Mouse (Mus musculus) megakaryocyte, embryonic 14.5 days (primary cell): ENCODE data around the gene Shcbp1l. TPM values are rescaled to one million over a fixed set of nuclear protein-coding genes. Genes with fewer than 3 reads are reported as not detected.

Source experiments
- H3K27me3 ChIP-seq: replicated peaks from 2 replicates; pipeline ENCODE3; 2012; ENCODE audit warnings: inconsistent platforms
- H3K36me3 ChIP-seq: replicated peaks from 2 replicates; pipeline ENCODE3; 2012; ENCODE audit warnings: low read length, inconsistent platforms, mixed read lengths
- H3K4me1 ChIP-seq: 2 replicates; pipeline ENCODE4 v1.6.1; 2012; ENCODE audit warnings: inconsistent platforms
- H3K4me3 ChIP-seq: replicated peaks from 2 replicates; pipeline ENCODE3; 2012; ENCODE audit warnings: moderate library complexity, mild to moderate bottlenecking, inconsistent platforms
- H3K9me3 ChIP-seq: 2 replicates; pipeline ENCODE4 v1.6.1; 2012; ENCODE audit warnings: inconsistent platforms
- FLI1 ChIP-seq: IDR thresholded peaks from 2 replicates; pipeline ENCODE4 v1.6.1; 2012; ENCODE audit warnings: low read length, inconsistent platforms, mixed read lengths
- GATA1 ChIP-seq: IDR thresholded peaks from 3 replicates; pipeline ENCODE4 v1.6.1; 2012; ENCODE audit warnings: mixed read lengths, low read length, inconsistent platforms, borderline replicate concordance
- polyA plus RNA-seq: library from polyadenylated mRNA; stranded (reverse); fragments of >175 nt; gene quantifications from 2 replicates; pipeline ENCODE4 v1.2.3, GENCODE M21; 2012; ENCODE audit warnings: low replicate concordance; ENCODE audit not compliant: insufficient read depth

Shcbp1l gene
- polyA plus RNA-seq, 1 experiment, result not detected

DNA sequence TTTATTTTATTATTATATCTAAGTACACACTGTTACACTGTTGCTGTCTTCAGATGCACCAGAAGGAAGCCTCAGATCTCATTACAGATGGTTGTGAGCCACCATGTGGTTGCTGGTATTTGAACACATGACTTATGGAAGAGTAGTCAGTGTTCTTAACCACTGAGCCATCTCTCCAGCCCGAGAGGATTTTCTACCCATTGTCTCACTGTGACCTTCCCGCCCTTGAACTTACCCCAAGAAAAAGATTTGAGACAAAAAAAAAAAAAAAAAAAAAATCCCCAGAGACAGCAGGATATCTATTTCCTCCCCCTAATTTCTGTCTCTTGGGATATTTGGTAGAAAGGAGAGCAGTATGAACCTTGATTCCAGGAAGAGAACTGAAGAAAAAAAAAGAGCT is 64.6 kb downstream of the Shcbp1l start:
- no peak overlapping the region for H3K4me3 ChIP-seq
- peaks cover 48% of the 10 kb centered on the region for H3K4me1 ChIP-seq
- H3K9me3 ChIP-seq, result no peaks in the 10 kb centered on the region
- no peaks in the 10 kb centered on the region for H3K27me3 ChIP-seq
- TF ChIP-seq FLI1 (no peak), GATA1 (no peak)
- H3K36me3 ChIP-seq, result no peaks in the 10 kb centered on the region

DNA sequence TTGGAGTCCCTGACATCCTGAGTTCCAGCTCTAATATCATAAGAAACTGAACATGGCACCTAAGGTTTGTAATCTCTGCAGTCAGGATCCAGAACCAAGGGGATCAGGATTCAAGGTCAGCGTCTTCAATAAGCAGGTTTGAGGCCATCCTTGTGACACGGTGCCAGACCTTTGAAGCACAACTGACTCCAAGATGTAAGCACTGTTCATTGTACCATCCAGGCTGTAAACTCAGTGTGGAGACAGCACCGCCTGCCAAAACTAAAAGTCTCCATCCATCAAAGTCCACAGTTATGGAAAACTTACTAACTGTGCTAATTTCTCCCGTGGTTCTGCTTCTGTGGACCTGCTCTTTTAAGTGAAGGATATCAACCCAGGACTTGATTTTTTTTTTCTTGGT is 65.0 kb downstream of the Shcbp1l start:
- no peaks in the 10 kb centered on the region for H3K27me3 ChIP-seq
- H3K4me1 ChIP-seq, result peaks cover 44% of the 10 kb centered on the region
- no peaks in the 10 kb centered on the region for H3K36me3 ChIP-seq
- TF ChIP-seq FLI1 (no peak), GATA1 (no peak)
- H3K4me3 ChIP-seq, result no peak overlapping the region
- H3K9me3 ChIP-seq, result no peaks in the 10 kb centered on the region

DNA sequence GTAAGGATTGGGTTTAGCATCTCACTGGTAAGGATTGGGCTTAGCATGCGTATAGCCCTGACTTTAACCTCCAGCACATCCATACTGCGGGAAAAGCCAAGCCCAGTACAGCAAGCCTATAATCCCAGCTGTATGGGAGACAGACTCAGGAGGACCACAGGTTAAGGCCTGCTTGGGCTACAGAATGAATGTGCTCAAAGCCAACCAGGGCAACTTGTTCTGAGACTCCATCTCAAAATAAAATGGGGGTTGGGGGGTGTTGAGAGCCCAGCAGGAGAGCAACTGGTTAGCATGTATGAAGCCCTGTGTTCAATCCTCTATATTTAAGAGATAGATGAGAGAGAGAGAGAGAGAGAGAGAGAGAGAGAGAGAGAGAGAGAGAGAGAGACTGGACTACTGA is 66.4 kb downstream of the Shcbp1l start:
- no peaks in the 10 kb centered on the region for H3K36me3 ChIP-seq
- no peaks in the 10 kb centered on the region for H3K9me3 ChIP-seq
- H3K4me3 ChIP-seq, result no peak overlapping the region
- H3K4me1 ChIP-seq, result peaks cover 36% of the 10 kb centered on the region
- TF ChIP-seq FLI1, result no peak
- no peaks in the 10 kb centered on the region for H3K27me3 ChIP-seq

DNA sequence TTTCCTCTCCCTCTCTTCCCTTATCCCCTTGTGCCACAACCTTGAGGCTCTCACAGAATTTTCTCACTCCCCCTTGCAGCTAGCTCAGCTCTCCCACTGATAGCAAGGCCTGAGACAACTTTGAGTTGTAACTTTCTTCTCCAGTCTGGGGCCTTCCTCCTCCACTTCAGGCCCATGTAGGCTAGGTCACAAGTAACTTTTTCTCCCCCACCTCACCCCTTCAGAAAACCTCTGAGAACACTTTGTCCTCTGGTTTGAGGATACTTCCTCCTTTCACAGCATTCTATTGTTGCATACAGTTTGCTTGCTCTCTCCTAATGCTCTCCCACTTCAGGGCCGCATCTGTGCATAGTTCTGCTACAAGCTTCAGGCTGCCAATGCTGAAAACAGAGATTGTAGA is 66.9 kb downstream of the Shcbp1l start:
- Histone ChIP-seq H3K27me3 (no peaks in the 10 kb centered on the region), H3K9me3 (no peaks in the 10 kb centered on the region), H3K4me3 (no peak overlapping the region), H3K36me3 (no peaks in the 10 kb centered on the region), H3K4me1 (peaks cover 36% of the 10 kb centered on the region)
- TF ChIP-seq FLI1 (no peak), GATA1 (no peak)

DNA sequence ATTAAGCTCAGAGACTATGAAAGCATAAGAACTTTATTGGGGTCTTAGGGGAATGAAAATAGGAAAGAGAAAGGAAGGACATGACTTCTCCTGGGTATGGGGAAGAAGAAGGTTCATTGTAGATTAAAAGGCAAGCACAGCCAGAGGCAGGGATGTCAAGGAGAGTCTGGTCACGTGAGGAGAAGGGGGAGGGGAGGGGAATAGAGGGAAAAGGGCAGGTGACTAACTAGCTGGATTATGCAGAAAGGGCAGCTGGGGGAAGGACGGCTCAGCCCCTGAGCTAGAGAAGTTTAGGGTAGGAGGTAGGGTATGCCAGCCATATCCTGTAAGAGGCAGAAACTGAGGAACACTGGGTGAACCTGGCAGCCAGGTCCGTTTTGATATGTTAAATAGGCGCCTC is 68.4 kb downstream of the Shcbp1l start:
- Histone ChIP-seq H3K27me3 (no peaks in the 10 kb centered on the region), H3K4me1 (peaks cover 29% of the 10 kb centered on the region), H3K4me3 (peak overlapping the region; percentile 4), H3K9me3 (no peaks in the 10 kb centered on the region), H3K36me3 (no peaks in the 10 kb centered on the region)
- TF ChIP-seq FLI1 (no peak), GATA1 (no peak)

DNA sequence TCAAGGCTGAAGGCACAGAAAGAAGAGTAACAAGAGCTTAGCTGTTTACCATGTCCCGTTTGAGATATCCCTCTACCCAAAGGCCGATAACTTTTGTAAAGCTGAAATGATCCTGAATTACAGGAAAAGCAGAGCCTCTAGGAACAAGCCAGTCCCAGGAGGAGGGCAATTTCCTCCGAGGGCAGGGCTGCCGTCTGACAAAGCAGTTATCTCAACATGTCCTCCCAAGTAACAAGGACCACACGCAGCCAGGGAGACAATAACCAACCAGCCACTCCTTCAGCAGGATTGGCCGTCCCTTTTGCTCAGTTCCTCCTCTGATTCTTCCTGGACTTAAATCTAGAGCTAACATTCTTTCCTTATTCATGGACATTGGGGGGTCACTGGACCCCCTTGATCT is 69.0 kb downstream of the Shcbp1l start:
- Histone ChIP-seq H3K4me3 (peak overlapping the region; percentile 38), H3K36me3 (no peaks in the 10 kb centered on the region), H3K9me3 (no peaks in the 10 kb centered on the region), H3K4me1 (peaks cover 23% of the 10 kb centered on the region), H3K27me3 (no peaks in the 10 kb centered on the region)
- TF ChIP-seq FLI1 (no peak), GATA1 (no peak)

DNA sequence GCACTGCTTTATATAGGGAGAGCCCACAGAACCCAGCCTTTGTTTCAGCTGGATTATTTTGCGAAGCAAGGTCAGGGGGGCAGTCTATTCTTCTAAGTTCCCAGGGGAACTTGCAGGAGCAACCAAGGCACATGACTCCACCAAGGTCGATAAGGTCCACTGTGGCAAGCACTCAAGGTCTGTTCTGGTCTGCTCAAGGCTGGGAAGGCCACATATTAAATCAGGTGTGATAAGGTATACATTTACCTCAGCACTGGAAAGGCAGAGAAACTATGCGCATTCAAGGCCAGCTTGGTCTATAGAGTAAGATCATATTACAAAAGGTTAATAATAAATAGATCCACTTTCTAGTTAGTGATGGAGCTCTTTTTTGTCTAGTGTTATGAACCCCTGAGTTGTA is 71.1 kb downstream of the Shcbp1l start:
- Histone ChIP-seq H3K4me3 (no peak overlapping the region), H3K4me1 (peaks cover 19% of the 10 kb centered on the region), H3K9me3 (no peaks in the 10 kb centered on the region), H3K36me3 (no peaks in the 10 kb centered on the region), H3K27me3 (no peaks in the 10 kb centered on the region)
- TF ChIP-seq GATA1 (no peak), FLI1 (no peak)

DNA sequence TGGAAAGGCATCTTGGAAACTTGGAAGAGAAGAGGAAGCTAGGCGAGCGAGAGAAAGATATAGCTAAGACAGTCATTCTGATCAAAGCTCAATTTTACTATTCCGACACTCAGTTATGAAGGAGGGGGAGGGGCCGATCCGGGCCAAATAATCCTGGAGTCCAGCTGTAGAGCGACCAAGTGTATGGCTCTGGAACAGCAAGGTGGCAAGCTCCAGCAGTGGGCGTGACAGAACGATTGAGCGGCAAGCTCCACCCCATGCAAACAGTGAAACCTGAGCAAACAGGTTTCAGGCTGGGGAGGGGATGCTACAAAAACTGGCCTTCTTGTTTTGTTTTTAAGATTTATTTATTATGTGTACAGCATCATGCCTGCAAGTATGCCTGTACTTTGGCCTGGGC is 75.1 kb downstream of the Shcbp1l start:
- no peaks in the 10 kb centered on the region for H3K9me3 ChIP-seq
- TF ChIP-seq FLI1 (no peak), GATA1 (no peak)
- no peak overlapping the region for H3K4me3 ChIP-seq
- peaks cover 3% of the 10 kb centered on the region for H3K36me3 ChIP-seq
- no peaks in the 10 kb centered on the region for H3K27me3 ChIP-seq
- H3K4me1 ChIP-seq, result peaks cover 8% of the 10 kb centered on the region

DNA sequence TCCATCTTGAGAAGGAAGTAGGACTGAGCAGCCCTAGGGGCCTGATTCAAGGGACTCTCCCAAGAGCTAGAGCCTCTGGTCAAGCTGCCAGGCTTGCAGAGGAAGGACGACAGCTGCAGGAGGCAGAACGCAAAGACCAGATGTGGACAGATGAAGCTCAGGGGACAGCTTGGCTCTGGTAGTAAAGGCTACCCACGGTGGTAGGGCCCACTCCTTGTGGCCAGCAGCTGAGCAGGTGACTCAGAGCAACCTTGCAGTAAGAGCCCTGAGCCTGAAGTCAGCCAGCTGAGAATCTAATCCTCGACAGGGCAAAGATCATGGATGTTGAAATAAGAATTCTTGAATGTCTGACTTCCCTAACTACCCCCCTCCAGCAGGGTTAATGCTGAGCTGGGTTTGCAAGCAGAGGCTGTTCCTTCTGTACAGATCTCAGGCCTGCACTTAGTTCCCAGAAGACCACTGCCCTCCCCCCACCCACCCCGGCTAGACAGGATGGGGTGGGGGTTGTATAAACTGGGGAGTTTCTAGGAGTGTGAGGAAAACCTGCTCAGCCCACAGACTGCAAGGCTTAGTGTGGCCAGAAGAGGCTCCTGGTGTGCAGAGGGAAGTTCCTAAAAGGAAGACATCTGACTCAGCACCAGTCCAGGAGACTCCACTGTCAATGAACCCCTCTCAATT is 76.8 kb downstream of the Shcbp1l start:
- peaks cover 8% of the 10 kb centered on the region for H3K4me1 ChIP-seq
- TF ChIP-seq FLI1 (no peak), GATA1 (no peak)
- no peaks in the 10 kb centered on the region for H3K27me3 ChIP-seq
- H3K36me3 ChIP-seq, result peaks cover 3% of the 10 kb centered on the region
- peak overlapping the region; percentile 51 for H3K4me3 ChIP-seq
- no peaks in the 10 kb centered on the region for H3K9me3 ChIP-seq

Other genes starting within 250 kb of the Shcbp1l start
- 0.87 TPM in 1 of 2 replicates, not detected in the other for gene Lamc2, start 238.7 kb upstream of the Shcbp1l start, polyA plus RNA-seq
- 0.89 and 4.1 TPM in 2 replicates for gene Lamc1, start 92.4 kb upstream of the Shcbp1l start, polyA plus RNA-seq
- gene Dhx9, start 62.5 kb downstream of the Shcbp1l start, polyA plus RNA-seq, result 0.60 and 13.1 TPM in 2 replicates
- gene Npl, start 124.9 kb downstream of the Shcbp1l start, polyA plus RNA-seq, result 1.6 TPM in 2 replicates
- 0.04 TPM in 1 of 2 replicates, not detected in the other for gene Rgs8, start 227.9 kb downstream of the Shcbp1l start, polyA plus RNA-seq